Mouse (Mus musculus): ENCODE data around the gene Adarb2. TPM values are rescaled to one million over a fixed set of nuclear protein-coding genes. Genes with fewer than 3 reads are reported as not detected.

Gene Adarb2
- polyA plus RNA-seq, 1 experiment from 2014 or later: 0.15 TPM

GRCm38 (mm10) chr13:8479970-8480369 is 277.3 kb downstream of the Adarb2 start:
- no peak overlapping the region for H3K27ac ChIP-seq (replicated peaks in 1 of 2; ENCODE audit: control insufficient read depth in 1 of 2, insufficient read depth in 1 of 2, low read depth in 2 of 2, low read length in 2 of 2)
- H3K36me3 ChIP-seq (ENCODE audit: control insufficient read depth, insufficient read depth, low read length): no peaks in the 10 kb centered on the region
- H3K4me3 ChIP-seq (ENCODE audit: control insufficient read depth in 1 of 2, insufficient read depth in 1 of 2, low read depth in 1 of 2, low read length in 2 of 2): no peak overlapping the region
- no peaks in the 10 kb centered on the region for H3K4me1 ChIP-seq (ENCODE audit: control insufficient read depth in 2 of 2, insufficient read depth in 2 of 2, low read length in 2 of 2)
- H3K9me3 ChIP-seq (ENCODE audit: control insufficient read depth, low read length): 0 out of 2 replicates have a peak, but pooled peaks cover 3% of the 10 kb centered on the region
- no peaks in the 10 kb centered on the region for H3K27me3 ChIP-seq (ENCODE audit: control insufficient read depth, insufficient read depth, low read length)
- ATAC-seq (ENCODE audit: insufficient number of reproducible peaks, insufficient read depth, low FRiP score, low read depth): no peak
- no peak overlapping the region for H3K4me2 ChIP-seq (ENCODE audit: low read length)
- H3K9ac ChIP-seq (ENCODE audit: low read length): no peak overlapping the region

- 54% methylated on average over 3 of the region's 3 CpGs for WGBS
- H3K4me1 ChIP-seq (ENCODE audit: control insufficient read depth in 2 of 2, insufficient read depth in 2 of 2, low read length in 2 of 2): no peaks in the 10 kb centered on the region
- H3K27me3 ChIP-seq (ENCODE audit: control insufficient read depth, insufficient read depth, low read length): no peaks in the 10 kb centered on the region
- 0 out of 2 replicates have a peak, but pooled peaks cover under 1% of the 10 kb centered on the region for H3K9me3 ChIP-seq (ENCODE audit: control insufficient read depth, low read length)
- no peak overlapping the region for H3K27ac ChIP-seq (replicated peaks in 1 of 2; ENCODE audit: control insufficient read depth in 1 of 2, insufficient read depth in 1 of 2, low read depth in 2 of 2, low read length in 2 of 2)
- no peak overlapping the region for H3K9ac ChIP-seq (ENCODE audit: low read length)
- H3K4me2 ChIP-seq (ENCODE audit: low read length): no peak overlapping the region
- ATAC-seq (ENCODE audit: insufficient number of reproducible peaks, insufficient read depth, low FRiP score, low read depth): no peak
- no peak overlapping the region for H3K4me3 ChIP-seq (ENCODE audit: control insufficient read depth in 1 of 2, insufficient read depth in 1 of 2, low read depth in 1 of 2, low read length in 2 of 2)
- H3K36me3 ChIP-seq (ENCODE audit: control insufficient read depth, insufficient read depth, low read length): no peaks in the 10 kb centered on the region
These were observed 278.7 kb downstream of the Adarb2 start for GRCm38 (mm10) chr13:8481347-8481746.

GRCm38 (mm10) chr13:8484592-8485272 is 282.1 kb downstream of the Adarb2 start:
- no peak overlapping the region for H3K4me2 ChIP-seq (ENCODE audit: low read length)
- no peak overlapping the region for H3K4me3 ChIP-seq (ENCODE audit: control insufficient read depth in 1 of 2, insufficient read depth in 1 of 2, low read depth in 1 of 2, low read length in 2 of 2)
- 55% methylated on average over 4 of the region's 4 CpGs for WGBS
- H3K27me3 ChIP-seq (ENCODE audit: control insufficient read depth, insufficient read depth, low read length): no peaks in the 10 kb centered on the region
- H3K36me3 ChIP-seq (ENCODE audit: control insufficient read depth, insufficient read depth, low read length): no peaks in the 10 kb centered on the region
- H3K4me1 ChIP-seq (ENCODE audit: control insufficient read depth in 2 of 2, insufficient read depth in 2 of 2, low read length in 2 of 2): no peaks in the 10 kb centered on the region
- H3K9ac ChIP-seq (ENCODE audit: low read length): no peak overlapping the region
- H3K9me3 ChIP-seq (ENCODE audit: control insufficient read depth, low read length): no peaks in the 10 kb centered on the region
- no peak for ATAC-seq (ENCODE audit: insufficient number of reproducible peaks, insufficient read depth, low FRiP score, low read depth)
- no peak overlapping the region for H3K27ac ChIP-seq (replicated peaks in 1 of 2; ENCODE audit: control insufficient read depth in 1 of 2, insufficient read depth in 1 of 2, low read depth in 2 of 2, low read length in 2 of 2)

GRCm38 (mm10) chr13:8487756-8488434 is 285.2 kb downstream of the Adarb2 start:
- Histone ChIP-seq H3K4me1 (ENCODE audit: control insufficient read depth in 2 of 2, insufficient read depth in 2 of 2, low read length in 2 of 2) (no peaks in the 10 kb centered on the region), H3K9ac (ENCODE audit: low read length) (no peak overlapping the region), H3K27ac (replicated peaks in 1 of 2; ENCODE audit: control insufficient read depth in 1 of 2, insufficient read depth in 1 of 2, low read depth in 2 of 2, low read length in 2 of 2) (no peak overlapping the region), H3K9me3 (ENCODE audit: control insufficient read depth, low read length) (no peaks in the 10 kb centered on the region), H3K36me3 (ENCODE audit: control insufficient read depth, insufficient read depth, low read length) (no peaks in the 10 kb centered on the region), H3K4me3 (ENCODE audit: control insufficient read depth in 1 of 2, insufficient read depth in 1 of 2, low read depth in 1 of 2, low read length in 2 of 2) (no peak overlapping the region), H3K27me3 (ENCODE audit: control insufficient read depth, insufficient read depth, low read length) (no peaks in the 10 kb centered on the region), H3K4me2 (ENCODE audit: low read length) (no peak overlapping the region)
- ATAC-seq (ENCODE audit: insufficient number of reproducible peaks, insufficient read depth, low FRiP score, low read depth): no peak
- 65% methylated on average over 5 of the region's 5 CpGs for WGBS

GRCm38 (mm10) chr13:8493363-8493762 is 290.7 kb downstream of the Adarb2 start:
- no peak overlapping the region for H3K27ac ChIP-seq (replicated peaks in 1 of 2; ENCODE audit: control insufficient read depth in 1 of 2, insufficient read depth in 1 of 2, low read depth in 2 of 2, low read length in 2 of 2)
- no peaks in the 10 kb centered on the region for H3K4me1 ChIP-seq (ENCODE audit: control insufficient read depth in 2 of 2, insufficient read depth in 2 of 2, low read length in 2 of 2)
- no peaks in the 10 kb centered on the region for H3K9me3 ChIP-seq (ENCODE audit: control insufficient read depth, low read length)
- H3K9ac ChIP-seq (ENCODE audit: low read length): no peak overlapping the region
- no peaks in the 10 kb centered on the region for H3K27me3 ChIP-seq (ENCODE audit: control insufficient read depth, insufficient read depth, low read length)
- no peak overlapping the region for H3K4me3 ChIP-seq (ENCODE audit: control insufficient read depth in 1 of 2, insufficient read depth in 1 of 2, low read depth in 1 of 2, low read length in 2 of 2)
- WGBS: 64% methylated on average over 5 of the region's 5 CpGs
- no peak overlapping the region for H3K4me2 ChIP-seq (ENCODE audit: low read length)
- ATAC-seq (ENCODE audit: insufficient number of reproducible peaks, insufficient read depth, low FRiP score, low read depth): no peak
- H3K36me3 ChIP-seq (ENCODE audit: control insufficient read depth, insufficient read depth, low read length): no peaks in the 10 kb centered on the region

GRCm38 (mm10) chr13:8499551-8499950 is 296.9 kb downstream of the Adarb2 start:
- no peak for ATAC-seq (ENCODE audit: insufficient number of reproducible peaks, insufficient read depth, low FRiP score, low read depth)
- Histone ChIP-seq H3K9ac (ENCODE audit: low read length) (no peak overlapping the region), H3K27ac (replicated peaks in 1 of 2; ENCODE audit: control insufficient read depth in 1 of 2, insufficient read depth in 1 of 2, low read depth in 2 of 2, low read length in 2 of 2) (no peak overlapping the region), H3K4me2 (ENCODE audit: low read length) (no peak overlapping the region), H3K27me3 (ENCODE audit: control insufficient read depth, insufficient read depth, low read length) (no peaks in the 10 kb centered on the region), H3K9me3 (ENCODE audit: control insufficient read depth, low read length) (no peaks in the 10 kb centered on the region), H3K36me3 (ENCODE audit: control insufficient read depth, insufficient read depth, low read length) (no peaks in the 10 kb centered on the region), H3K4me1 (ENCODE audit: control insufficient read depth in 2 of 2, insufficient read depth in 2 of 2, low read length in 2 of 2) (no peaks in the 10 kb centered on the region), H3K4me3 (ENCODE audit: control insufficient read depth in 1 of 2, insufficient read depth in 1 of 2, low read depth in 1 of 2, low read length in 2 of 2) (no peak overlapping the region)
- WGBS: 86% methylated on average over 5 of the region's 5 CpGs

- Histone ChIP-seq H3K4me1 (ENCODE audit: control insufficient read depth in 2 of 2, insufficient read depth in 2 of 2, low read length in 2 of 2) (no peaks in the 10 kb centered on the region), H3K27ac (replicated peaks in 1 of 2; ENCODE audit: control insufficient read depth in 1 of 2, insufficient read depth in 1 of 2, low read depth in 2 of 2, low read length in 2 of 2) (no peak overlapping the region), H3K9me3 (ENCODE audit: control insufficient read depth, low read length) (no peaks in the 10 kb centered on the region), H3K4me3 (ENCODE audit: control insufficient read depth in 1 of 2, insufficient read depth in 1 of 2, low read depth in 1 of 2, low read length in 2 of 2) (no peak overlapping the region), H3K9ac (ENCODE audit: low read length) (no peak overlapping the region), H3K27me3 (ENCODE audit: control insufficient read depth, insufficient read depth, low read length) (no peaks in the 10 kb centered on the region), H3K4me2 (ENCODE audit: low read length) (no peak overlapping the region), H3K36me3 (ENCODE audit: control insufficient read depth, insufficient read depth, low read length) (no peaks in the 10 kb centered on the region)
- no peak for ATAC-seq (ENCODE audit: insufficient number of reproducible peaks, insufficient read depth, low FRiP score, low read depth)
- WGBS: 61% methylated on average over 7 of the region's 7 CpGs
These were observed 308.6 kb downstream of the Adarb2 start for GRCm38 (mm10) chr13:8511069-8511817.
